Mouse (Mus musculus) forebrain, embryonic 11.5 days (tissue): Measurements from ENCODE around the gene Tmco4. TPM values are rescaled to one million over a fixed set of nuclear protein-coding genes. Genes with fewer than 3 reads are reported as not detected.

Experiments used
- ATAC-seq: fragments of 200-750 bp; cut with Nextera tagmentation; replicated peaks from 2 replicates; pipeline ENCODE4 v1.8.0; 2017; ENCODE audit warnings: moderate TSS enrichment; ENCODE audit not compliant: low FRiP score
- DNase-seq: peaks from one replicate; pipeline ENCODE4 v3.0.0-alpha.2; 2017; ENCODE audit warnings: low spot score
- H3K27ac ChIP-seq: fragments of 300-500 bp; sonication (generic); 2 replicates; pipeline ENCODE4 v1.5.1; 2014; ENCODE audit warnings: low read depth, low read length
- H3K27me3 ChIP-seq: fragments of 300-500 bp; sonication (generic); 2 replicates; pipeline ENCODE4 v1.6.1; 2014; ENCODE audit warnings: mild to moderate bottlenecking, low read length, mixed read lengths; ENCODE audit not compliant: control insufficient read depth, insufficient read depth
- H3K36me3 ChIP-seq: fragments of 300-500 bp; sonication (generic); 2 replicates; pipeline ENCODE4 v1.6.1; 2014; ENCODE audit warnings: mild to moderate bottlenecking, low read length, moderate library complexity, mixed read lengths; ENCODE audit not compliant: control insufficient read depth, insufficient read depth
- H3K4me1 ChIP-seq: fragments of 300-500 bp; sonication (generic); replicated peaks from 2 replicates; pipeline ENCODE4 v1.6.1; 2014; ENCODE audit warnings: low read length, mixed read lengths; ENCODE audit not compliant: control insufficient read depth, insufficient read depth
- H3K4me2 ChIP-seq: fragments of 300-500 bp; sonication (generic); 2 replicates; pipeline ENCODE4 v1.6.1; 2014; ENCODE audit warnings: low read depth, mild to moderate bottlenecking, low read length, moderate library complexity, mixed read lengths; ENCODE audit not compliant: severe bottlenecking
- H3K4me3 ChIP-seq: fragments of 300-500 bp; sonication (generic); 2 replicates; pipeline ENCODE4 v1.5.1; 2014; ENCODE audit warnings: low read depth, low read length
- H3K9ac ChIP-seq: fragments of 300-500 bp; sonication (generic); 2 replicates; pipeline ENCODE4 v1.6.1; 2014; ENCODE audit warnings: low read length
- H3K9me3 ChIP-seq: fragments of 300-500 bp; sonication (generic); 2 replicates; pipeline ENCODE4 v1.6.1; 2016; ENCODE audit warnings: low read length, mixed read lengths; ENCODE audit not compliant: control insufficient read depth
- whole genome bisulfite sequencing: fragments of 180-500 bp; shearing (Covaris S2); extraction: QIAGEN DNeasy Blood & Tissue Kit; methylation state at CpG from one replicate; pipeline ENCODE4 v1.1.7; 2014; 5-methylcytosine and 5-hydroxymethylcytosine counted together
- polyA plus RNA-seq: library from polyadenylated mRNA; unstranded; fragments of >200 nt; fragmentation: Nextera tagmentation; extraction: Ambion mirVana; gene quantifications from 2 replicates; pipeline ENCODE4 v1.2.1, GENCODE M21; 2014

Tmco4 gene
- polyA plus RNA-seq, 1 experiment from 2014 or later: 0.96 TPM

DNA sequence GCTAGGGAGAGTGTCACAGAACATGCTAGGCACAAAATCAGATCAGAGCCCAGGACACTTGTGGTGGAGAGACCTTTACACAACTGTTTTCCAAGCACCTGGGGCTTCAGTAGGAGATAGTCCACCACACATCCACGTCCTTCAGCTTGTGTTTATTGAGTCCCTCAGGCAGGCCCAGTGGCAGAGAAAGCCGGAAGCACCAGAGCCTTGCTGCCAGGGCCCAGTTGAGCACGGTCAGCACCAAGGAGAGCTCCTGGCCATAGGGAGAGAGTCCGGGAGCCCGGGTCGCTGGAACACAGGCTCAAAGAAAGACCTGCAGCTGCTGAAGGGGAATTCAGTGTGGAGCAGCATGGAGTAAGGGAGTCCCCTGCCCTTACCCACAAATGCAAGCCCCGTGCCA is 86.9 kb downstream of the Tmco4 start:
- Histone ChIP-seq H3K9me3 (no peaks in the 10 kb centered on the region), H3K4me2 (no peak overlapping the region), H3K27ac (no peak overlapping the region), H3K4me1 (no peaks in the 10 kb centered on the region), H3K27me3 (no peaks in the 10 kb centered on the region), H3K36me3 (no peaks in the 10 kb centered on the region), H3K9ac (no peak overlapping the region), H3K4me3 (no peak overlapping the region)
- ATAC-seq (no peak), DNase-seq (peak; percentile 78)
- WGBS: 9% methylated on average over 7 of the region's 7 CpGs

DNA sequence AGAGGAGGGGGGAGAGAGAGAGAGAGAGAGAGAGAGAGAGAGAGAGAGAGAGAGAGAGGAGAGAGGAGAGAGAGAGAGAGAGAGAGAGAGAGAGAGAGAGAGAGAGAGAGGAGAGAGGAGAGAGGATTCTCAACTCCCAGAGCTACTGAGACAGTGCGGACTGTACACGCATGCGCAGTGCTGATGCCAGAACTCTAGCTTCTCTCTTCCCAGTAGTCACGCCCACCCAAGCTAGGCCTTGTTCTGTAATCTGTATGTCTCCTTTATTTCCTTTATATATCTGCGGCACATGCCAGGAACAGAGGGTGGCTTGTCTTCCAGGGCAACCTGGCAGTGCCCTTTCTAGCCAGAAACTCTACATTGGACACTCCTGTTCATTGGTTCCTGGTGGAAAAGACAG is 92.1 kb downstream of the Tmco4 start:
- WGBS: 90% methylated on average over 5 of the region's 5 CpGs
- no peaks in the 10 kb centered on the region for H3K4me1 ChIP-seq
- 0 out of 2 replicates have a peak, but pooled peaks cover 3% of the 10 kb centered on the region for H3K27me3 ChIP-seq
- ATAC-seq (no peak), DNase-seq (no peak)
- no peaks in the 10 kb centered on the region for H3K9me3 ChIP-seq
- no peaks in the 10 kb centered on the region for H3K36me3 ChIP-seq
- no peak overlapping the region for H3K4me2 ChIP-seq
- H3K27ac ChIP-seq: no peak overlapping the region
- no peak overlapping the region for H3K9ac ChIP-seq
- H3K4me3 ChIP-seq: no peak overlapping the region

GRCm38 (mm10) chr4:139068287-139068686 is 95.6 kb downstream of the Tmco4 start:
- Histone ChIP-seq H3K4me2 (no peak overlapping the region), H3K4me3 (no peak overlapping the region), H3K4me1 (no peaks in the 10 kb centered on the region), H3K27ac (no peak overlapping the region), H3K36me3 (no peaks in the 10 kb centered on the region), H3K9ac (no peak overlapping the region), H3K9me3 (no peaks in the 10 kb centered on the region), H3K27me3 (peaks cover 10% of the 10 kb centered on the region)
- ATAC-seq (no peak), DNase-seq (no peak)
- 47% methylated on average over 4 of the region's 4 CpGs for WGBS

DNA sequence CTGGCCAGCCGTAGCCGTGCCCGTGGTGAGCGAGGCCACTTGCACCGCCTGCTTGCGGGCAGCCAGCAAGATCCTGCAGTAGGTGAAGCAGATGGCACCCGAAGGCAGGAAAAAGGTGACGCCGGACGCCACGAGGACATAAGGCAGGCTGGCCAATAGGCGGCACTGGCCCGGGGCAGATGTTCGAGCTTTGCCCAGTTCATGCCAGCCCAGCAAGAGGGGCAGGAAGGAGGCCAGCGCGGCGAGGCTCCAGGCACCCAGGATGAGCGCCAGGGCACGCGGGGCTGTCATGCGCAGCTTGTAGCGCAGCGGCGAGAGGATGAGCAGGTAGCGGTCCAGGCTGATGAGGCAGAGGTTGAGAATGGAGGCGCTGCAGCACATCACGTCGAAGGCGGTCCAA is 101.4 kb downstream of the Tmco4 start:
- H3K9ac ChIP-seq: no peak overlapping the region
- ATAC-seq (no peak), DNase-seq (no peak)
- H3K4me3 ChIP-seq: no peak overlapping the region; the same call in 1 of the 2 replicates
- no peak overlapping the region for H3K4me2 ChIP-seq
- no peak overlapping the region for H3K27ac ChIP-seq
- peaks cover 48% of the 10 kb centered on the region for H3K27me3 ChIP-seq
- peaks cover 8% of the 10 kb centered on the region; the same call in 1 of the 2 replicates for H3K4me1 ChIP-seq
- whole genome bisulfite sequencing: 18% methylated on average over 29 of the region's 29 CpGs
- no peaks in the 10 kb centered on the region for H3K36me3 ChIP-seq
- no peaks in the 10 kb centered on the region for H3K9me3 ChIP-seq

GRCm38 (mm10) chr4:139075041-139075711 is 102.5 kb downstream of the Tmco4 start, which contains the start of gene Htr6:
Gene Htr6, minus strand, starts transcription at chr4:139075570.
- Histone ChIP-seq H3K27ac (no peak within 1 kb of the TSS), H3K4me1 (peaks cover 8% of the 10 kb centered on the region; the same call in 1 of the 2 replicates), H3K36me3 (no peaks in the 10 kb centered on the region), H3K27me3 (peaks cover 45% of the 10 kb centered on the region), H3K9me3 (no peaks in the 10 kb centered on the region), H3K4me3 (peak within 1 kb of the TSS; percentile 45), H3K9ac (no peak within 1 kb of the TSS; the same call in 1 of the 2 replicates), H3K4me2 (peak within 1 kb of the TSS; percentile 82)
- ATAC-seq (no peak), DNase-seq (peak; percentile 63)
- under 1% methylated on average over 74 of the region's 77 CpGs for WGBS

- 12% methylated on average over 5 of the region's 5 CpGs for WGBS
- Histone ChIP-seq H3K36me3 (no peaks in the 10 kb centered on the region), H3K9ac (no peak overlapping the region), H3K4me1 (peaks cover 8% of the 10 kb centered on the region; the same call in 1 of the 2 replicates), H3K4me2 (no peak overlapping the region), H3K9me3 (no peaks in the 10 kb centered on the region), H3K4me3 (no peak overlapping the region), H3K27me3 (peaks cover 45% of the 10 kb centered on the region), H3K27ac (no peak overlapping the region)
- no peak for DNase-seq
- no peak for ATAC-seq
Observed at GRCm38 (mm10) chr4:139075915-139076314, 103.2 kb downstream of the Tmco4 start.

GRCm38 (mm10) chr4:139078313-139078712 is 105.6 kb downstream of the Tmco4 start:
- Histone ChIP-seq H3K27ac (no peak overlapping the region), H3K4me1 (peaks cover 14% of the 10 kb centered on the region), H3K9me3 (no peaks in the 10 kb centered on the region), H3K4me3 (no peak overlapping the region), H3K36me3 (no peaks in the 10 kb centered on the region), H3K9ac (no peak overlapping the region), H3K27me3 (peaks cover 38% of the 10 kb centered on the region), H3K4me2 (no peak overlapping the region)
- DNase-seq (no peak), ATAC-seq (no peak)
- WGBS: 39% methylated on average over 2 of the region's 2 CpGs

- Histone ChIP-seq H3K9ac (no peak overlapping the region), H3K9me3 (no peaks in the 10 kb centered on the region), H3K36me3 (no peaks in the 10 kb centered on the region), H3K4me1 (peaks cover 17% of the 10 kb centered on the region), H3K27ac (no peak overlapping the region), H3K27me3 (peaks cover 34% of the 10 kb centered on the region), H3K4me2 (no peak overlapping the region), H3K4me3 (no peak overlapping the region)
- 18% methylated on average over 4 of the region's 4 CpGs for WGBS
- no peak for ATAC-seq
- no peak for DNase-seq
Observed at GRCm38 (mm10) chr4:139078726-139079125, 106.0 kb downstream of the Tmco4 start.

- 82% methylated on average over 11 of the region's 11 CpGs for WGBS
- H3K4me1 ChIP-seq: peaks cover 15% of the 10 kb centered on the region
- H3K9ac ChIP-seq: no peak overlapping the region
- no peaks in the 10 kb centered on the region for H3K9me3 ChIP-seq
- H3K4me3 ChIP-seq: no peak overlapping the region
- DNase-seq: no peak
- no peak for ATAC-seq
- no peak overlapping the region for H3K4me2 ChIP-seq
- no peaks in the 10 kb centered on the region for H3K36me3 ChIP-seq
- peaks cover 27% of the 10 kb centered on the region for H3K27me3 ChIP-seq
- H3K27ac ChIP-seq: no peak overlapping the region
Observed at GRCm38 (mm10) chr4:139079439-139079838, 106.8 kb downstream of the Tmco4 start.
